Mouse (Mus musculus) neural tube, embryonic 14.5 days (tissue): ENCODE measurements around the gene Phc2. TPM values are rescaled to one million over a fixed set of nuclear protein-coding genes. Genes with fewer than 3 reads are reported as not detected.

ENCODE experiments used
- ATAC-seq: fragments of 200-750 bp; cut with Nextera tagmentation; 2 replicates; pipeline ENCODE4 v1.8.0; 2017; ENCODE audit warnings: low read depth, mild to moderate bottlenecking, moderate TSS enrichment, moderate library complexity
- H3K27ac ChIP-seq: fragments of 300-500 bp; sonication (generic); 2 replicates; pipeline ENCODE4 v1.5.1; 2014; ENCODE audit warnings: low read depth, mild to moderate bottlenecking, control low read depth, low read length, moderate library complexity, mixed read lengths
- H3K27me3 ChIP-seq: fragments of 300-500 bp; sonication (generic); 2 replicates; pipeline ENCODE4 v1.6.1; 2014; ENCODE audit warnings: low read length; ENCODE audit not compliant: control insufficient read depth, insufficient read depth
- H3K36me3 ChIP-seq: fragments of 300-500 bp; sonication (generic); 2 replicates; pipeline ENCODE4 v1.6.1; 2014; ENCODE audit warnings: low read length, mixed read lengths; ENCODE audit not compliant: control insufficient read depth, insufficient read depth
- H3K4me1 ChIP-seq: fragments of 300-500 bp; sonication (generic); 2 replicates; pipeline ENCODE4 v1.6.1; 2014; ENCODE audit warnings: low read length; ENCODE audit not compliant: control insufficient read depth, insufficient read depth
- H3K4me2 ChIP-seq: fragments of 300-500 bp; sonication (generic); 2 replicates; pipeline ENCODE4 v1.6.1; 2014; ENCODE audit warnings: mild to moderate bottlenecking, low read depth, low read length, control low read depth
- H3K4me3 ChIP-seq: fragments of 300-500 bp; sonication (generic); 2 replicates; pipeline ENCODE4 v1.5.1; 2014; ENCODE audit warnings: low read depth, low read length, control low read depth, mixed read lengths
- H3K9ac ChIP-seq: fragments of 300-500 bp; sonication (generic); replicated peaks from 2 replicates; pipeline ENCODE4 v1.6.1; 2014; ENCODE audit warnings: low read depth, mild to moderate bottlenecking, control low read depth, low read length, mixed read lengths
- H3K9me3 ChIP-seq: fragments of 300-500 bp; sonication (generic); 2 replicates; pipeline ENCODE4 v1.6.1; 2016; ENCODE audit warnings: low read length; ENCODE audit not compliant: control insufficient read depth
- WGBS: fragments of 180-500 bp; shearing (Covaris S2); extraction: QIAGEN DNeasy Blood & Tissue Kit; methylation state at CpG from one replicate; pipeline ENCODE4 v1.1.7; 2014; 5-methylcytosine and 5-hydroxymethylcytosine counted together
- polyA plus RNA-seq: library from polyadenylated mRNA; unstranded; fragments of >200 nt; fragmentation: Nextera tagmentation; extraction: Ambion mirVana; gene quantifications from 2 replicates; pipeline ENCODE4 v1.2.1, GENCODE M21; 2014

Gene Phc2
- polyA plus RNA-seq, 1 experiment from 2014 or later: 31.9 TPM

DNA sequence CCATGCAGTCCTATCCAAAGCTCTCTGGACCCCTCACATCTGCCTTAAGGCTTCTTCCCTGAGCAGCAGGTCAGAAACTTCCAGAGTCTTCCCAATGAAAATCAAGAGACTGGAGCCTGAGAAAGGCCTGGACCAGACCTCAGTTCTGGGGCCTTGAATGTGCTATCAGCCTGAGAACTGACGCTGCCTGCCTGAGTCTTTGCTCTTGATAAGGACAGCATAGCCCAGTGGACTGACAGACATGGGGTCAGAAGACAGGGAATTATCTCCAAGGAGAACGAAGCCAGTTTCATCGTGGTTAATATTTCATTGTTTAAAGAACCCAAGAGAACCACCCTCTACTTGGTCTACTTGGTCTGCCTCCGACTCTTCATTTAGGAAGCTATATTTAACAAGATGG lies 128.1 kb downstream of the Phc2 start:
- ATAC-seq: no peak
- WGBS: 87% methylated on average over 4 of the region's 4 CpGs
- Histone ChIP-seq H3K9me3 (no peaks in the 10 kb centered on the region), H3K36me3 (peaks cover 70% of the 10 kb centered on the region), H3K4me1 (no peaks in the 10 kb centered on the region), H3K27ac (no peak overlapping the region), H3K4me2 (no peak overlapping the region), H3K4me3 (no peak overlapping the region), H3K27me3 (no peaks in the 10 kb centered on the region), H3K9ac (no peak overlapping the region)

DNA sequence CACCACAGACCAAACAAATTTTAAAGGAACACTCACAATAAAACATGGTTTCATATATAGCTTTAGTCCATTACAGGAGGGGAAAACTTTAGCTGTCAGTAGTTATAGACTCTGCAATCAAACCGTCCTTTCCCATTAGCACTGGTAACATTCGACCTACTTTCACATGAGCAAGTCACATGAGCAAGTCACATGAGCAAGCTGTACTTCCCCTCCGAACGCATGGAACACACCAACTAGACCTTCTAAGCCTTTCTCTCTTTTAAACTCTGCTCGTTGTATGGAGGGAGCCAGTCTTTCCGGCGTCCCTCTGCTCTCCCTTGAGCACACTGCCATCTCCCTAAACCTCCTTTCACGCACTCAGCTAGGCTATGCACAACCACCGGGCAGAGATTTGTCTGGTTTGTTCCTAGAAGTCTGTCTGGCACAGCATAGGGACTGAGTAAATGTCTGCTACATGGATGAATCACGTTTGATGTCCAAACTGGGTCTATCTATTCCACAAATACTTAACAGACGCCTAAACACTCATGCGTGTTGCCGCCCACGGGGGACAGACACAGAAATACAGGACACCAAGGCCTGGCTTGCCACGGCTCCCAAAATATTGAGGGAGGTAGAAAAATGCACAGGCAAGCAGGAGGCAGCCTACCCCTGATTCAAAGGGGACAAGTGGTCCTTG lies 130.6 kb downstream of the Phc2 start:
- H3K4me1 ChIP-seq: no peaks in the 10 kb centered on the region
- H3K9me3 ChIP-seq: no peaks in the 10 kb centered on the region
- no peak overlapping the region for H3K4me2 ChIP-seq
- H3K4me3 ChIP-seq: no peak overlapping the region
- H3K36me3 ChIP-seq: peaks cover 56% of the 10 kb centered on the region
- no peak overlapping the region for H3K27ac ChIP-seq
- no peaks in the 10 kb centered on the region for H3K27me3 ChIP-seq
- H3K9ac ChIP-seq: no peak overlapping the region
- ATAC-seq: no peak
- WGBS: 95% methylated on average over 15 of the region's 15 CpGs

DNA sequence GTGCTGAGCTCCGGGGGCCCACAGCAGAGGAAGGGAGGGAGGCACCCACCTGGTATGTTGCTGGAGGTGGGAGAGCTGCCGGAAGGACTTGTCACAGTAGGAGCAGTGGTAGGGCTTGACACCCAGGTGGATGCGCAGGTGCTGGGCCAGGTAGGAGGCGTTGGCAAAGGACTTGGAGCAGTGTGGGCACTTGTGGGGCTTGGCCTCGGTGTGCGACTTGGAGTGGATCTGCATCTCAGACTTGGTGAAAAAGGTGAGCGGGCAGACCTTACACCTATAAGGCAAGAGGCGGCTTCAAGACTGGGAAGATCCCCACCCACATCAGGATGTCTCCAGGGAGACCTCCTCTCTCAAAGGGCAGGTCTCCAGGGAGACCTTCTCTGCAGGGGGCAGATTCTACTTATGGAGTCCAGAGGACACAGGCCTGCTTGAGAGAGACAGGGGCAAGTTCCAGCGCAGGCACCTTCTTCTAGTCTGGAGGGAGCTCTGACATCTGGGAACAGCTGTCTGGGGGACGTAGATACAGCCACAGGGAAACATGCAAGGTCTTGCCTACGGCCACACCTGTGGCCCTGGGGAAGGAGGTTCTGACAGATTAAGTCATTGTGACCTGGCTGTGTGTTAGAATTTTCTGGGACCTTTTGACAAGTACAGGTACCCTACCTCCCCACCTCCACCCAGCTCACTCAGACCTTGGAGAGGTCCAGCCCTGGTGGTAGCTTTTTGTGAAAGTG lies 131.6 kb downstream of the Phc2 start:
- WGBS: 93% methylated on average over 11 of the region's 11 CpGs

DNA sequence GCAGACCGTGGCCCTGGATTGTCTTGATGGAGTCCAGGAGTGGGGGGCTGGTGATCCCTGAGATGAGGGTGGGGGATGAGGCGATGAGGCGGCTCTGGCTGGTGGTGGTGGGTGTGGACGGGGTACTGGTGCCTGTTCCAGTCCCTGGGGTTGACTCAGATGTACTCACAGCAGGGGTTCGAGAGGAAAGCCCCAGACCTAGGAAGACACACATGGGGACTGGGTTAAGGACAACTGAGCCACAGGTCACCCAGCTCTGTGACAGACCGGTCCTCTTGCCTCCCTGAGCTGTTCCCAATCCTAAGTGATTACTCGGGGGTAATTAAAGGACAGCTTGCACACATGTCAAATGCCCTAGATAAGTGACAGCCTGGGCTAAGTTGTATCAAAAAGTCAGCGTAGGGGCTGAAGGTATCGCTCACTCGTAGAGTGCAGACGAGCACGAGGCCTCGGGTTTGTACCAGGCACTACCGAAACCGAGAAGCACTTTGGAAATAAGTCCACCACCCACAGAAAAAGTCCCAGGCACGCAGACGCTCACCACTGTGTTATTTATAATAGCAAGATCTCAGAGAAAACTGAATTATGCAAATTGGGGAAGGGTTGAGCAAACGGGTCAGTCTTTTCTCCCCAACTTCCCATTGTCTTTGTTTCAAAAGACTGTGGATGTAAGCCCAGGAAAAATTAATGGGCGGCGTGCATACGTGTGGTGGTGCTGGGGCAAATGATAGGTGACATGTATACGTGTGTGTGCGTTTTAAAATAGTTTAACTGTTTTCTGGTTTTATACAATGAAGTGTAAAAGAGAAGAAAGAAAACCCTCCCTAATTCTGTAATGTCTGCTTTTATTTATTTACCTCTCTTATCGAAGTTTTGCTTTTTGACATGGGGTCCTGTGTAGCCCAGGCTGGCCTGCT lies 132.8 kb downstream of the Phc2 start:
- Histone ChIP-seq H3K4me1 (0 out of 2 replicates have a peak, but pooled peaks cover 3% of the 10 kb centered on the region), H3K9ac (no peak overlapping the region), H3K4me3 (no peak overlapping the region), H3K36me3 (peaks cover 38% of the 10 kb centered on the region), H3K27ac (no peak overlapping the region), H3K9me3 (no peaks in the 10 kb centered on the region), H3K4me2 (no peak overlapping the region), H3K27me3 (no peaks in the 10 kb centered on the region)
- no peak for ATAC-seq
- 88% methylated on average over 24 of the region's 24 CpGs for WGBS

More for the DNA sequence above, 131.6 kb downstream of the Phc2 start:
- no peaks in the 10 kb centered on the region for H3K27me3 ChIP-seq
- no peak overlapping the region for H3K4me2 ChIP-seq
- no peak for ATAC-seq
- peaks cover 50% of the 10 kb centered on the region for H3K36me3 ChIP-seq
- 0 out of 2 replicates have a peak, but pooled peaks cover 3% of the 10 kb centered on the region for H3K4me1 ChIP-seq
- H3K27ac ChIP-seq: no peak overlapping the region
- H3K9ac ChIP-seq: no peak overlapping the region
- no peak overlapping the region for H3K4me3 ChIP-seq
- H3K9me3 ChIP-seq: no peaks in the 10 kb centered on the region

DNA sequence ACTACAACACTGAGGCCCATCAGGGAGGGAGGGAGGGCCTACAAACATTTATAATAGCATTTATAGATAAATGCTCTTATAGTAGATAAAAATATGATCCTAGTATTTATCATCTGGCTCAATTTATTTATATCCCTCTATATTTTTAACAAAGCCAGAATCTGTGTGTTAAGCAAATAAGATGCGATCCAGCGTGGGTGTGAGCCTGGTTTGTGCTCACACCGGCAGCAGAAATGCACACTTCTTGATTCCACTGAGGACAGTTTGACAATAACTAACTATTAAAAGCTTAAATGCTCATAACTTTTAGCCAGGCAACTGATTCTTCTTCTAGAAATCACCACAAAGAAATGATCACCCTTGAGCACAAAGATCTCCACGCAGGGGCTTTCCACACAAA lies 133.6 kb downstream of the Phc2 start:
- Histone ChIP-seq H3K9me3 (no peaks in the 10 kb centered on the region), H3K27ac (no peak overlapping the region), H3K36me3 (peaks cover 33% of the 10 kb centered on the region), H3K4me2 (no peak overlapping the region), H3K27me3 (no peaks in the 10 kb centered on the region), H3K9ac (no peak overlapping the region), H3K4me3 (no peak overlapping the region), H3K4me1 (0 out of 2 replicates have a peak, but pooled peaks cover 3% of the 10 kb centered on the region)
- WGBS: 97% methylated on average over 4 of the region's 4 CpGs
- no peak for ATAC-seq

DNA sequence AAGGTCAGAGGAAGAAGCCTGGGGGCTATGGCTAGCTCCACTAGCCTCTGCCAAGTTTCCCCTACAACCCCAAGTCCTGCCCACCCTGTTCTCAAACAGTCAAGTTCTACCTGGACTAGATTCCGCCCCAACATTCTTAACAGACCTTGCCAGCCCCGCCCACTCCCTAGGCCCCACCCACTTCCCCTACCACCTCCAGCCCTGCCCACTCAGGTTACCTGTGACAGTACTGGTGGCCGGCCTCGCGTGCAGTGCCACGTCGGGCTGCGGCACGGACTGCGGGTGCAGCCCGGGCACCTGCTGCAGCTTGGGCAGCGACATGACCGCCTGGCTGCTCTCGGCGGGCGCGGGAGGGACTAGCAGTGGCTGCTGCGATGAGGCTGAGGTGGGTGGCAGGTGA lies 135.1 kb downstream of the Phc2 start:
- 47% methylated on average over 18 of the region's 18 CpGs for WGBS
- Histone ChIP-seq H3K27ac (no peak overlapping the region), H3K4me3 (no peak overlapping the region), H3K4me2 (no peak overlapping the region), H3K36me3 (peaks cover 31% of the 10 kb centered on the region), H3K4me1 (0 out of 2 replicates have a peak, but pooled peaks cover 3% of the 10 kb centered on the region), H3K9me3 (no peaks in the 10 kb centered on the region), H3K9ac (no peak overlapping the region), H3K27me3 (no peaks in the 10 kb centered on the region)
- ATAC-seq: no peak

DNA sequence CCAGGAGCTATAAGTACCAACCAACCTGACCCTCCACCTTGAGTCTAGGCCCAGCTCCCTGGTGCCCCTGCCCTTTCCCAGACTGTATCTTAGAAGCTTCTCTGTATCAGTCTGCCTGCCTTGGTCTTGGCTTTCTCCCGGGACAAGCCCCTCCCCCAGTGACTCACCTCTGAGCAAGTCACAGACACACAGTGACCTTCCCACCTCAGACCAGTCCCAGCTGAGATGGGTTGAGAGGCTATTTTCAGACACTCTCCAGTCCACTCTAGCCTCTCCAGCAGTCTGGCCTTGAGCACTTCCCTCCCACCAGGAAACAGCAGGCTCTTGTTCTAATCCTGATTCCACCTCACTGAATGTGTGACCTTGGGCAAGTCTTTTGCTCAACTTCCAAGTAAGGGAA lies 139.2 kb downstream of the Phc2 start:
- ATAC-seq: no peak
- Histone ChIP-seq H3K9ac (no peak overlapping the region), H3K4me3 (no peak overlapping the region), H3K4me1 (peaks cover 8% of the 10 kb centered on the region; the same call in 1 of the 2 replicates), H3K27me3 (no peaks in the 10 kb centered on the region), H3K36me3 (peaks cover 4% of the 10 kb centered on the region), H3K9me3 (no peaks in the 10 kb centered on the region), H3K27ac (no peak overlapping the region), H3K4me2 (no peak overlapping the region)
- WGBS: 50% methylated on average over 1 of the region's 1 CpGs

DNA sequence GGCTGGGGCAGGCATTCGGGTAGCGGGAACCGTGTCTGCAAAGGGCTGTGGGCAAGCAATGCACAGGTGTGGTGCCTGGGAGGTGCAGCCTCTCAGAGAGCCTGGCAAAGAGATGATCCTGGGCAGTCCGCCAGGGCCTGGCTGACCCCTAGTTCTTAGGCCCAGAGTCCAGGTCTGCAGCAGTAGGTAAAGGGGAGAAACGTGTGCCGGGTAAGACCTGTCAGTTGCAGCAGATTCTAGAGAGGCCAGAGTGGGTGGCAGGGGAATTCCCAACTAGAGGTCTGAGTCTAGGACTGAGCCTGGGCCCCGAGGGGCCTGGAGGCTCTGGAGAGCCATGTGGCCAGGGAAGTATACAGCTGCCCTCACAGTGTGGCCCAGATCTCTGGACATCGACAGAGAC lies 139.7 kb downstream of the Phc2 start:
- H3K27ac ChIP-seq: no peak overlapping the region
- H3K4me1 ChIP-seq: peaks cover 11% of the 10 kb centered on the region; the same call in 1 of the 2 replicates
- H3K9me3 ChIP-seq: no peaks in the 10 kb centered on the region
- H3K4me2 ChIP-seq: no peak overlapping the region
- whole genome bisulfite sequencing: 94% methylated on average over 8 of the region's 8 CpGs
- peaks cover 4% of the 10 kb centered on the region for H3K36me3 ChIP-seq
- H3K9ac ChIP-seq: no peak overlapping the region
- ATAC-seq: no peak
- no peak overlapping the region for H3K4me3 ChIP-seq
- no peaks in the 10 kb centered on the region for H3K27me3 ChIP-seq
